Mouse (Mus musculus) embryo, embryonic 11 days (tissue): ENCODE results near the gene Slc10a1.

ENCODE experiments used
- DNase-seq: peaks from one replicate; pipeline ENCODE4 v3.0.0-alpha.2; 2015

The Slc10a1 gene

GRCm38 (mm10) chr12:80926550-80926949, 42.0 kb downstream of the Slc10a1 start:
- DNase-seq: no peak

DNA sequence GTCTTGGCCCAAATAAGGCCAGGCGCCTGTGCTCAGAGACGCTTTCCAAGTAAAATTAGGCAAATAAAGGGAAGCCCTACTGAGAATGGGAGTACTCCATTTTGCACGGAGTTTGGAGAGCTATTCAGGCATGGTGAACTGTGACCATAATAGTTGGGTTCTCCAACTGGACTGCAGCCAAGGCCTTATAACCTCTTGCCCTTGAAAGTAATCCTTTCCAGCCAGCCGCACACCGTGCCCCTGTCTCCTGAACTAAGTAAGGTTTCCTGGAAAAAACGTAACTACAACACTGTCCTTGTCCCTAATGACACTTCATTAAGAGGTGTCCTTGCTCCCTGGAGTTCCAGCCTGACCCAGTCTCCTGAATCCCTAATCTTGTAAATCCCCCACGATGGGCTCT, 42.6 kb downstream of the Slc10a1 start:
- no peak for DNase-seq

DNA sequence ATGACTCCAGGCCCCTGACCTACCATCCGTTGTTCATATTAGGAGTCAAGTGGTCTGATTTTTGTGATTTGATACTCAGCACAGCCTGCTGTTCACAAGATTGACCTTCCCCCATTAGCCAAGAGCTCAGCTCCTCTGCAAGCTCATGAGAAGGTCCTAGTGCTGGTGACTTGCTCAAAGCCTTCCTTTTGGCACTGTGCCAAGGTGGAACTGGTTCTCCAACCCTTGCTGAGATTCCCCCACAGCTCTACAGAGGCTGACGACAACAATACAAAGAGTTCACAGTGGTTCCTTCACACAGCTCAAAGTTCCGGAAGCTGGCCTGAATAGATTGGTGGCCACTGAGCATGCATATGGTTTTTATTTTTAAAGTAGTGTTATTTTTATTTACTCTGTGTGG, 44.3 kb downstream of the Slc10a1 start:
- DNase-seq: peak; percentile 17

- DNase-seq: no peak
Observed at GRCm38 (mm10) chr12:80923602-80924001, 44.9 kb downstream of the Slc10a1 start.

DNA sequence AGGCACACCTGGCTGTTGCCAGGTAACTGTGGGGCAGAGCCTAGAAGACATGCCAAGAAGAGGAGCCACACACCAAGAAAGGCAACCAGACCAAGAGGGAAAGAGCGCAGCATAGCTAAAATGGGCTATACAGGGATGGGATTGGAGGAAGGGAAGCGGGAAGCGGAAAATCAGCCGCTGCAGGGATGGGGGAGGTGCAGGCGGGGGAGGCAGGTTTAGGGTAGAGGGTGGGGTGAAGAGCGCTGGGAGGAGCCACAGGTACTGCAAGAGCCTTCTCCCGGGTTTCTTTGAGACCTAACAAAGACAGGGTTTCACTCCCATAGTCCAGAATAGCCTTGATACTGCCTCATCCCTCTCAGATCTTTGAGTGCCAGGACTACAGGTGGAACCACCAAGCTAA, 45.6 kb downstream of the Slc10a1 start:
- DNase-seq: peak; percentile 41

DNA sequence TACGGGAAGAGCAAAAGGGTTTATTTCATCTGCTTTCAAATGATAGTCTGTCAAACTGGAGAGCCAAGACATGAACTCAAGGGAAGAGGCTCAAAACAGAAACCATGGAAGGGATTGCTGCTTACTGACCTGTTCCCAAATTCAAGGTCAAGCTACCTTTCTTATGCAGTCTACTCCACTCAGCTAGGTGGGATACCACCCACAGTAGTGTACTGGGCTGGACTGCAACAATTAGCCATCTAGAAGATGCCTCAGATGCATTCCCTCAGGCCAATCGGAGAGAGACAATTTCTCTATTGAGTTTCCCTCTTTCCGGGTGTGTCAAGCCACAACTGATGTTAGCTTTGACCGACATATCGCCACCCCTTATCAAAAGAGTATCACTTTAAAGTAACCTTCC, 47.2 kb downstream of the Slc10a1 start:
- DNase-seq: no peak

- DNase-seq: peak; percentile 19
Observed at GRCm38 (mm10) chr12:80917764-80918163, 50.7 kb downstream of the Slc10a1 start.

DNA sequence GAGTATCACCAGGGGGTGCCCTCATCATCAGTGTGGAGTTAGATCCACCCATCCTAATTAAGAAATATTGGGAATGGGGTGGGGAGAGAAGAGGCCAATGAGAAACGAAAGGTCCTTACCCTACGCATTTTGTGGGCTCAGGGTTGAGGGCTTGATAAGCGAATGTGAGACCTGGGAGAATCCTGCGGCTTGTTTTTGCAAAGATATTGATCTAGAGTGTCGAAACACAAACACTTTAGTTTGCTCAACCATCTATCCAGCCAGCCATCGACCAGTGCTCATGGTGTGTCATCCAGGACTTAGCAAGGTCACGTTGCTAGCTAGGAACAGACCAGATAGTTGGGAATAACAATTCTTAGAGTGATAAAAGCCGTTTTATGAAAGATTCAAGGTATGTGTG, 58.9 kb downstream of the Slc10a1 start:
- no peak for DNase-seq
